Mouse (Mus musculus) liver (tissue): ENCODE measurements around the gene Riok1.

Experiments
- DNase-seq: peaks from one replicate; pipeline ENCODE4 v3.0.0-alpha.2; 2020; ENCODE audit warnings: mixed read lengths

The Riok1 gene

DNA sequence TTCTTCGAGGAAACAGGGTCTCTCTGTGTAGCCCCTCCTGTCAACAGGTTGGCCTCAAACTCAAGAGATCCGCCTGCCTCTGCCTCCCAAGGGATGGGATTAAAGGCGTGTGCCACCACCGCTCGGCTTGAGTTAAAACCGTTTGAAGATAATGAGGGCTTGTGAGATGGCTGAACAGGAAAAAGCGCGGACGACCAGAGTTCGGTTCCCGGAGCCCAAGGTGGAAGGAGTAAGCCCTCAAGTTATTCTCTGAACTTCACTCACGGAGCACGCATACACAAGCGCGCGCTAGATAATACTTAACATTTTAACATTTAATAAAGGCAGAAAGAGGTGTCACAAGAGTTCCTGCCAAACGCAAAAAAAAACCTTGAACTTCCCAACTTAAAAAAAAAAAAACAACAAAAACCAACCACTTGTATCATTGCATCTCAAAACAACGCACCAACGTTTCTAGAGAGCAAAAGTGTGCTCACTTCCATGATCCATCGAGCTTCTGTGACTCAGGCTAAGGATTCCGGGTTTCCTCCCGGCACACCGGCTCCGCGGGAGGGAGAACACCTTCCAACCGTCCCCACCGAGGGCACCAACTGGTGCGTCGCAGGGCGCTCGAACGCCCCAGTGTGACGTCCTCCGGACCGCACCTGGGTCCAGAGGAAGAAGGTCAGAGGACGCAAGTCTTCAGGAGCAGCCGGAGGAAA lies at the start of gene Riok1:
Gene Riok1 (plus strand): TSS at position 653 of the 701 bp plus-strand sequence.
- DNase-seq = peak; percentile 30

DNA sequence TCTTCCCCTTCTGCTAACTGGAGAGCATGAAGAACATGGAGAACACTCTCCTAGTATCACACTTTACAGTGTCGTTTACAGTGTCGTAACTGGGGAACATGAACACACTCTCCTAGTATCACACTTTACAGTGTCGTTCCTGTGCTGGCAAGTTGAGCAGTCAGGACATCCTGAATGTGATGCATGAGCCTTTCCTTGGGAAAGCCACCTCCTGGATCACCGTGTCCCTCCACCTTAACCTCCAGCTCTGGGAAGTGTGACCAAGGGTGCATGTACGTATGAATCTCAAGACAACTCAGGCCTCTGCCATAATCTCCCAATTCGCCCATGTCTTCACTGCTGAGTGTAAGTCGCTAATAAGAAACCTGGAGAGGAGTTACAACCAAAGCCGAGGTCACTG lies 47.1 kb upstream of the Riok1 start:
- no peak for DNase-seq

GRCm38 (mm10) chr13:37992638-37993371 lies 44.0 kb upstream of the Riok1 start:
- peak; percentile 41 for DNase-seq

- DNase-seq = no peak
Measured at GRCm38 (mm10) chr13:37993376-37993703, 43.5 kb upstream of the Riok1 start.

GRCm38 (mm10) chr13:37993704-37994404 lies 42.9 kb upstream of the Riok1 start, which contains the start of gene Ssr1:
Gene Ssr1, minus strand, starts transcription at chr13:37994217.
- DNase-seq = peak; percentile 98

DNA sequence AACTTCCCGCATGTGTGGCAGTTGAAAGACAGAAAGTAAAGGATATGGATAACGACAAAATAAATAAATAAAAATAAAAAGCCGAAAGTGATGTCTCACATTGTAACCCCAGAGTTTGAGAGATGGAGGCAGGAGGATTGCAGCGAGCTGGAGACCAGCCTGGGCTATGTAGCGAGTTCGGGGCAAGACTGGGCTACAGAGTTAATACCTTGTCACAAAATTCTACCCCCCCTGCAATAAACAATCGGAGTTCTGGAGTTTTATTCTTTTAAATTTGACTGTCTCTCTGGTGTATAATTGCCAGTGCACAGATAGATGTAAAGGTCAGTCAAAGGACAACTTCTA lies 42.4 kb upstream of the Riok1 start:
- no peak for DNase-seq

DNA sequence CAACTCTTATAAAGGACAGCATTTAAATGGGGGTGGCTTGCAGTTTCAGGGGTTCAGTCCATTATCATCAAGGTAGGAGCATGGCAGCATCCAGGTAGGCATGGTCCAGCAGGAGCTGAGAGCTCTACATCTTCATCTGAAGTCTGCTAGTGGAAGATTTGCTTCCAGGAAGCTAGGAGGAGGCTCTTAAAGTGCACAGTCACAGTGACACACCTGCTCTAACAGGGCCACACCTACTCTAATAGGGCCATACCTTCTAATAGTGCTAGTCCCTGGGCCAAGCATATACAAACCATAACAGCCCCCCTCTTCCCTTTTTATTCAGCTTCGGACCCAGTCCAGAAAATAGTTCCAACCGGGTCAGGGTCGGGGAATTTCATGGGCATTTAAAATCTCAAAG lies 37.1 kb upstream of the Riok1 start:
- DNase-seq = peak; percentile 53

GRCm38 (mm10) chr13:38002461-38002860 lies 34.3 kb upstream of the Riok1 start:
- no peak for DNase-seq

GRCm38 (mm10) chr13:38007972-38008371 lies 28.8 kb upstream of the Riok1 start:
- DNase-seq = no peak

DNA sequence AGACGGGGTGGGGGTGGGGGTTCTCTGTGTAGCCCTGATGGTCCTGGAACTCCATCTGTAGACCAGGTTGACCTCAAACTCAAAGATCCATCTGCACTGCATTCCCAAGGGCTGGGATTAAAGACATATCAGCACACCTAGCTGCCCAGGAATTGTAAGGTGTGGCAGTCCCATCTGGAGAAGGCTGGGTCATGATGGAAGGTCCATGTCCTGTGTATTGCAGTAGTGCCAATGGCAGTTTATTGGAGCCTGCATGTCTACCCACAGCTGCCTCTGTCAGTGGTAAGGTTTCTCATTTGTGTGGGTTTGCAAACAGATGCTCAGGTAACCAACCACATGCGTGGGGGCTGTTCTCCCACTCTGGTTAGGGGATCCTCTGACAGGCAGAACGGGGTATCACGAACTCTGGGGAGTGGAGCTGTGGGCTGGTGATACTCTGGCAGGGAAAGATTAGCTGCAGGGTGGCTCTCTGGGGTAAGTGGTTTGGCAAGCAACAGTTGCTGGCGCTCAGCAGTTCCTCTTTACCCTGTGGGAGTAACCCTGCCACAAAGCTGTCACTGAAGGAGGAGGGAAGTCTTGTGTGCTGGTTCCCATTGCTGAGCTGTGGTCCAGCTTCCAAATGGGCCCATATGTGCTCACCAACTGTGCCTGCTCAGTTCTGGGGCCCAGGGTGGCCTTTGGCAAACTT lies 26.9 kb upstream of the Riok1 start:
- DNase-seq = peak; percentile 52

DNA sequence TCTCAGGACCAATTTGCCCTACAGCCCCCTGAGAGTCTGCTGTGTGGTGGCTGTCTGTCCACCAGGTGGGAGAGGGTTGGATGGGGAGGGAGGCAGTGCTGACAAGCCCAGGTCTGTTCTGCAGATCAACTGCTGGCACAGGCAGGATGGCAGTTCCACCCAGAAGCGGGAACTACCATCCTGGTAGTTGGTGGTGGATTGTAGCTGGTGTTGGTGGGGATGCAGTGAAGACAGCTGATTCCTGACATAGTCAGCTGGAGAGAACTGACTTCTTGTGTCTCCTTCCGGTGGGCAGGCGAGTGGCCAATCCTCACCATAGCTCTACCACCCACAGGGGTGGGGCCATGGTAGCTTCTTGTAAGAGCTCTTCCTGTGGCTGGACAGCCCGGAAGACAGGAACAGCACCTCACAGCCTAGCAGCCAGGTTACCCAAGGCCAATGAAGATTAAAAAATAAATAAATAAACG lies 26.3 kb upstream of the Riok1 start:
- peak; percentile 68 for DNase-seq

- DNase-seq = no peak
Measured at GRCm38 (mm10) chr13:38012436-38012835, 24.4 kb upstream of the Riok1 start.

DNA sequence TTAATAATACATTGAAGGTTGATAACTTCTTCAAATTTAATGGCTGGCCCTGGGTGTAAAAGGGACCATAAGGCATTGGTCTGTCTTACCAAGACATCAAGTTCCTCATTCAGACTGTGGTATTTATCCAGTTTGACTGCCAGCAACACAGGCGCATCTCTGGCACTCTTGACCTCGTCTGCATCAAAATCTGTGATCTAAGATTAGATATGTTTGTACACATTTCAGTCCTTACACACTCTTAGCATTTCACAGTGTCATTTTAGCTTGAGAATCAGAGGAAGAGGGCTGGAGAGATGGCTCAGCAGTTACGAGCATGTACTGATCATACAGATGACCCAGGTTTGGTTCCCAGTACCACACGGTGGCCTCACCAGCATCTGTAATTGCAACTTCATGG lies 21.2 kb upstream of the Riok1 start:
- no peak for DNase-seq

- DNase-seq = no peak
Measured at GRCm38 (mm10) chr13:38018791-38019190, 18.0 kb upstream of the Riok1 start.

DNA sequence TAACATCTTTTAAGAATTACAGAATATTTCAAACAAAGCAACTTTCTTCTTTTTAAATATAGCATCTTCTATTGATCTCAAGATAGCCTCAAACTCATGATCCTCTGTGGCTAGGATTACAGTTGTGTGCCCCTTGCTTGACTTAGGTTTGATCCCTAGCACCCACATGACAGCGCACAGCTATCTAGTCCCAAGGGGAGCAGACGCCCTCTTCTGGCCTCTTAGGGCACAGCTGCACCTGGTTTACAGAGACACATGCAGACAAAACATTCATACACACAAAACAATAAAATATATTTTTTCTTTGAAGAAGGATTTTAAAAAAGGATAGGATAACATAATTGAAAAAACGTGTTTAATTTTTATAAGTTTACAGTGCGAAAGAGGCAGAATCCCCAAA lies 10.9 kb upstream of the Riok1 start:
- peak; percentile 40 for DNase-seq

DNA sequence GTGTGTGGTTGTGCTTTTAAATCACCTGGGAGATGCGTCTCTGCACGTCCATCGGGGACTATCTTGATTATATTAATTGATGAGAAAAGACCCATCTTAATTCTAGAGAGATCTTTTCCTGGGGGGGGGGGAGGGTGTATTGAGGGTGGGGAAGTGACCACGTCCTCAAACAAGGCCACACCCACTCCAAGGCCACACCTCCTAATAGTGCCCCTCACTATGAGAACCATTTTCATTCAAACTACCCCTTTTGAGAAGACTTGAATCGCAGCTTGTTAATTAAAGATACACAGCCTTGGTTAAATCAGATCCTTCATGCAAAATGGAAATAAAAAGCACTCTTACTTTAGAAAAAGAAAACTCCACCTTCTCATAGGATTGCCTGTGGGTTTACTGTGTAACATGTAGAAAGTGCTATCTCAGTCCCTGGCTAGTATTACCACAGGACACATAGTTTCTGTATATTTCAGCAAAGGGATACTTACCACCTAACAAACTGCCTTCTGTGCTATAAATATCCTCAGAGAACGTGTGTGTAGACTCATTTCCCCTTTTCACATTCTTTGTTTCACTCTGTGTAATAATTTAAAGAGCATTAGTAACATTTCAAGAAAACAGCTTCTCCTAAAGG lies 9.1 kb upstream of the Riok1 start:
- DNase-seq = no peak

DNA sequence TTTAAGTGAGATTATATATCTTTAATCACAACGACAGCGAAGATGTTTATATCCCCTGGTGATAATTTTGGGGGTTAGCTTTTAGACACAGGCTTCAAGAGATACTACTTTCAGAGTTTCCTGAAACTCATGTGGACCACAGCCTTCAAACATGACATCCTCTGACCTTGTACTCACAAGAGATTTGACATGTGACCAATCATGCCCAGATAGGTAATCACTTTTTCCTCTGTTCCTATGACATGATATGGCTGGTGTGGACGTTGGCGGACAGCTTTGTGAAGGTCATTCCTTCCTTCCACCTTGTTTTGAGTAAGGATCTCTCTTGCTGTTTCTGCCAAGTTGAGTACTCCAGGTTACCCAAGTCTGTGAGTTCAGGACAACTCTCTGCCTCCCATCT lies 8.4 kb upstream of the Riok1 start:
- DNase-seq = no peak

DNA sequence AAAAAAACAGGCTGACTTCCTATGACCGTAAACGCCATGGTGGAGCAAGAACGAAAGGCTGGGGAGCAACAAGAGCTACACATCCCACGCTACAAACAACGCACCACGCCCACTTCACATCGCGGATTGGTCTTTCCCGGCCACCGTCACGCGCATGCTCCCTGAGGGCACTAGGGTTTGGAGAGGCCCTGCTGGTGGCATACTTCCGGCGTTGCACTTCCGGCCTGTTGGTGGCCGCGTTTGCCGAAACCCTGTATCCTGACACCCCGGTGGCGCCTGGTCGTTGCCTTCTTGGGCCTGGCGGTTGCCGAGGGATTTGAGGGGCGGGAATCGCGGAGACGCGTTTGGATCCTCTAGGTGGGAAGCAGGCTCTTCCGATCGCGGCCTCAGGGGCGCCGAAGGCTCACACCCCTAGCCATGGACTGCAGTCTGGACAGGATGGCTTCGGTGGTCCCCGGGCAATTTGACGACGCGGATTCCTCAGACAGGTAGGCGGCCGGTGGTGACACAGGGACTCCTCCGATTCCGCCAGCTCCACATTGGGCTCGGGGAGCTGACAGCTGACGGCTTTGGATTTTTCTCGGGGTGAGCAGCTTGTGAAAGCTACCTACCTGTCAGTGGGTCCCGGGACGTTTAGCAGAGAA lies 371 bp downstream of the Riok1 start, which contains the start of gene Cage1:
Gene Cage1 (minus strand): TSS at position 26 of the 644 bp plus-strand sequence.
- peak; percentile 97 for DNase-seq

- no peak for DNase-seq
Measured at GRCm38 (mm10) chr13:38037811-38038210, 1.0 kb downstream of the Riok1 start.

- DNase-seq = no peak
Measured at GRCm38 (mm10) chr13:38049888-38050287, 13.1 kb downstream of the Riok1 start.

DNA sequence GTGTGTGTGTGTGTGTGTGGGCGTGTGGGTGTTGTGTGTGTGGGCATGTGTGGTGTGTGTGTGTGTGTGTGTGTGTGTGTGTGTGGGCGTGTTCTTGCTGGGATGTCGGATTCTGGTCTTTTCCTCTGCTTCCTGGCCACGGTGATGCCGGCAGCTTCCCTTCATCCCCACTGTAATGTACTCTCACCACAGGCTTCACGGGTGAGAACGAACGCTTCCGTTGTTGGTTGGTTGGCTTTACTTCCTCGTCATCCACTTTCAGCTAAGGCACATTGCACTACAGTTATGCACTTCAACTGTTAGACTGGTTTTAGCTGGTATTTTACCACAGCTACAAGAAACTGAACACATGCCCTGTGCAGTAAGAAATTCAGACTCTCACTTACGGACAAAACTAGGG lies 25.9 kb downstream of the Riok1 start:
- DNase-seq = no peak
